Mouse (Mus musculus): ENCODE results near the gene Cdh19.

Cdh19 gene

DNA sequence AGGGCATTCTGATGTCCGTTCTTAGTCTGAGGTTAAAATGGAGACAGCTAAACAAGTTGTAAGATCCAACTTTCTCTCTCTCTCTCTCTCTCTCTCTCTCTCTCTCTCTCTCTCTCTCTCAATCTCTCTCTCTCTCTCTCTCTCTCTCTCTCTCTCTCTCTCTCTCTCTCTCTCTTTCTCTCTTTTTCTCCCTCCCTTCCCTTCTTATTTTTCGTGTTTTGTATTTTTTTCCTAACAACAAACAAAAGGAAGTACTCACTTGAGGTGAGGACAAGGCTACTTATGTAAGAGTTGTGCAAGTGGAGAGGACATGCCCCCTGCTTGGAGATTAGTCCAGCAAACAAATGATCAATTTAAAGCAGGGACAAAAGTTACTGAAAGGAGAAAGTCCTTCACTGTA is at the start of gene Cdh19:
Gene Cdh19 (minus strand): TSS at position 101 of the 400 bp plus-strand sequence.
- no peak for DNase-seq

DNA sequence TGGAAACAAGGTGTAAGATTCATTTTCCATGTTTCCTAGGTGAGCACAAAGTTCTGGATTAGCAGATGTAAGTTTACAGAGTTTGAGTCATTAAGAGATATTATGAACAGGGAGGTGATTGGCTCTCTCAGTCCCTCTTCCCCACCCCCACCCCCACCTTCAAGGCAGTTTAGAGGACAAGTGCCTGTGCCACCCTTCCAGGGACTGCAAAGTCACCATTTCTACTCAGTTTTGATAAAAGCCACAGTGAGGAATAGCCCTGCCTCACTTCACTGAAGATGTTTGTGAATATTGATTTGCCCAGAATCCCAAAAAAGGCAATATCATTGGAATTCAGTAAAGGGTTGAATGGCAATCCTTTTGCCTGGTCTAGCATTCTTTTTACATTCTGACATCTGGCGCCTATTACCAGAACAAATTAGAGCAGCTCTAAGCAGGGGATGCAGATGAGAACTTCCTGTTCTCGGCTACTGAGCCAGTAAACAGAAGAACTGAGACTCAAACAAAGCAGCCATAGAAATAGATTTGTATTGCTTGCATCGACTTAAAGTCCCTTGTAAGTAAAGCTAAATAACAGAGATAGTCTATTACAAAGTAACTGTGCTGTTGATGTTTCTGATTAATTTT is 43.2 kb upstream of the Cdh19 start:
- DNase-seq: no peak

DNA sequence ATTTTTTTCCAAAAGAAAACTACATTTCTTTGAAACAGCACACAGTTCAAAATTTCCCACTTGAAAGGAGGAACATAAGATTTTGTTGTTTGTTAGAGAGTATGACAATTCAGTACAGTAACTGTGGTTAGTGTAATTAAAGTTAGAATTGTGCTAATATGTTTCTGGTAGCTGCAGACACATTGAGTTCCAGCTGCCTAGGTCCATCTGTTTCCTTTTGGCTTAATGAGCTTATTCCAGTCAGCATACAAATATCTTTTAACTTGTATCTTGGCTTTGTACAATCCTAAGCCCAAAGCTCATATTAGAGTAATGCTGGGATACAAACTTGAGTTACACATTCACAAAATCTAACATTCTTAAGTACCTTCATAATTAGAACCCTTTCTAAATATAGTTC is 40.3 kb upstream of the Cdh19 start:
- DNase-seq: no peak

DNA sequence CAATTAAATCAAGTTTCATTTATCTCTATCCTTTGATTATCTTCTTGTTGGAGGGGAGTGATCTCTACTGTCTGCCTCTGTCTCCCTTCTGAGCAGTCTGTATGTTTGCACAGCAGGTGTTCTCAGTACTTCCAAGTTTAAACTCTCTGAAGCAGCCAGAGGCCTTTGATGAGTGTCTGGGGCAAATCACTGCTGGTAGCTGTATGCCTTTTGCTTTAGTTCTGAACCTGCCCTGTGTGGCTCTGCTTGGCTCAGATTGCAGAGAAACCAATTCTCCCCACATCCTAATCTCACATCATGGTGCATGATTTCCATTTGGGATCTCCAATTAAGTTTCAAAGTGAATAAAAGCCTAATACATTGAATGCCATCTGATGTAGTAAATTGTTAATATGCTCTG is 12.4 kb upstream of the Cdh19 start:
- DNase-seq: no peak

DNA sequence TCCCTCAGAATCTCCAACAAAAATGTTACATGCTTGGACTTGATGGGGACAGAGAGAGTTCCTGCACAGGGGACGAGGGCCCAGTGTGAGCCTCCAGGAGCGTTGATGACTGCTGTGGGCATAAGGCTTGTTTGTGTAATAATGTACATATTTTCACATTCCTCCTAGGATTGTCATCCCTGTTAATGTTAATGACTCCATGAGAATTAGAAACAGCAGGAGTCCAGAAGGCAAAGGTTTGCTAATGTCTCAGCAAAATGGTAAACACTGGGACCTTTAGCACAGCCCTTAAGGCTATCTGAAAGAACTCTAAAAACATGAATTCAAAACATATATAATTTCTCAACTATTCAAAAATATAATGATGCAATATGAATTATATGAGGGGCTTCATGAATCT is 8.2 kb downstream of the Cdh19 start:
- DNase-seq: no peak

DNA sequence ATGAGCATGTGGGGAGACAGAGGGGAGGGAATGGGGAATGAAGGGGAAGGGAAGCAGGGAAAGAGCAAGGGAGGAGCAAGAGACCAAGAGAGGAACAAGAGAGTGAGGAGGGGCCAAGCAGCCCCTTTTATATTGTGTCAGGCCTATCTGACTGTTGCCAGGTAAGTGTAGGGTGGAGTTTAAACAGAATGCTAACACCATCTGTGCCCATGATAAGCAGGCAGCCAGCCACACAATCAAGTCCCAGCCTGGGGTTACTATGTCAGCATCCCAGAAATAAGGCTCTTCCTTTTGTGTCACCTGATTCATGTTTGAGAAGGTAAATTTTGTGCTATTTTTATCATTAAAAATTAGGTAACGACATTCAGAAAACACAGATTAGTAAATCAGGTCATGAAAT is 67.6 kb downstream of the Cdh19 start:
- no peak for DNase-seq

DNA sequence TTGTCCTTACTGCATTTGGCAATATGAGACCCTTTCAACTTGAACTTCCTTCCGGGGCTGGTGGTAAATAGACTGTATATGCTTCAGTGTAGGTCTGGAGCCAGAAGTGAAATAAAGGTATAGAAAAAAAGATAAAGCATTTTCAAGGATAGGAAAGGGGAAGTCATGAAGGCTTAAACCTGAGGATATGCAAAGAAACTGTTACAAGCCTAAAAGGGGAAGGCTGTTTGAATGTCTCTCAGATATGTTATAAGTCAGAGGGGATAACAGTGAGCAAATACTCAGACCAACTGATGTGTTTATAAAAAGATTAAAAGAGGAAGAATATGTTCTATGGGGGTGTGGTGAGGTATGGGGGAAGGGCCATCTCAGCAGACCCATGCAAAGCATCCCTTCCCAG is 68.2 kb downstream of the Cdh19 start:
- no peak for DNase-seq

DNA sequence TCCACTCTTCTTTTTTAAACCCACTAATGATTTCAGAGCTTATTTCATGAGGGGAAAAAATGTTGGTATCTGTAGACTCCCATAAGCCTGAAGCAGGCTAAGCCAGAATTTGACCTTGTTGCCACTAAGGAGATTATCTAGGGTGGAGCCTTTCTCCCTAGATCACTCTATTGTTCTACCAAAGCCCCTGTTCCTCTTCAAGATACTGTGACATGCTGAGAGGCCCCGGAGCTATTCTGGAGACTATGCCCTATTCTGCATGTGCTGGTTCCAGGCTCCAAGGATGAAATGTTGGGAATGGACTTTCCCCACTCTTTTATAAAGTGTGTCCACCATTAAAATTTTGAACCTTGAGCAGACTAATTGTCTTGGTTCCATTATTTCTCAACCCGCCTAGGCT is 73.1 kb downstream of the Cdh19 start:
- no peak for DNase-seq

Data from spleen, adult 18-20 months (tissue).